Mouse (Mus musculus) bone marrow, adult 2 months (tissue): ENCODE measurements at regions not wholly inside any gene's neighbourhood (a gene's known extent, or its start where the extent isn't known, plus 50 kb on each side); places are given as distances from the start of the nearest gene placed in this dataset.

Experiments used
- CTCF ChIP-seq: fragments of 200-500 bp; IDR thresholded peaks from 2 replicates; pipeline ENCODE4 v1.5.1; 2011; ENCODE audit warnings: low read length, control low read depth; ENCODE audit not compliant: control insufficient read depth, insufficient read depth
- POLR2A ChIP-seq: fragments of 200-500 bp; IDR thresholded peaks from 2 replicates; pipeline ENCODE4 v1.6.1; 2011; ENCODE audit warnings: low read depth, mild to moderate bottlenecking, control low read depth, low read length, borderline replicate concordance; ENCODE audit not compliant: control insufficient read depth

- TF ChIP-seq CTCF (no peak), POLR2A (no peak)
These were observed 162.1 kb downstream of the Ice1 start for GRCm38 (mm10) chr13:70475366-70475765.
